Mouse (Mus musculus) hindbrain, embryonic 10.5 days (tissue): ENCODE results near the gene Parp1. TPM values are rescaled to one million over a fixed set of nuclear protein-coding genes. Genes with fewer than 3 reads are reported as not detected.

Experiments
- DNase-seq: peaks from one replicate; pipeline ENCODE4 v3.0.0-alpha.2; 2017; ENCODE audit warnings: low spot score
- H3K27ac ChIP-seq: fragments of 300-500 bp; sonication (generic); 2 replicates; pipeline ENCODE4 v1.5.1; 2016; ENCODE audit warnings: mild to moderate bottlenecking, moderate library complexity
- H3K27me3 ChIP-seq: fragments of 300-500 bp; sonication (generic); 2 replicates; pipeline ENCODE4 v1.6.1; 2016; ENCODE audit warnings: mild to moderate bottlenecking; ENCODE audit not compliant: poor library complexity, insufficient read depth, severe bottlenecking
- H3K36me3 ChIP-seq: fragments of 300-500 bp; sonication (generic); 2 replicates; pipeline ENCODE4 v1.6.1; 2016; ENCODE audit warnings: mild to moderate bottlenecking, moderate library complexity
- H3K4me1 ChIP-seq: fragments of 300-500 bp; sonication (generic); replicated peaks from 2 replicates; pipeline ENCODE4 v1.6.1; 2016; ENCODE audit warnings: mild to moderate bottlenecking
- H3K4me3 ChIP-seq: fragments of 300-500 bp; sonication (generic); 2 replicates; pipeline ENCODE4 v1.5.1; 2016; ENCODE audit warnings: mild to moderate bottlenecking, moderate library complexity
- H3K9me3 ChIP-seq: fragments of 300-500 bp; sonication (generic); 2 replicates; pipeline ENCODE4 v1.6.1; 2016; ENCODE audit warnings: mild to moderate bottlenecking, moderate library complexity
- WGBS: fragments of 180-500 bp; shearing (Covaris S2); methylation state at CpG from one replicate; pipeline ENCODE4 v1.1.7; 2016; 5-methylcytosine and 5-hydroxymethylcytosine counted together
- polyA plus RNA-seq: library from polyadenylated mRNA; unstranded; fragments of >200 nt; fragmentation: Nextera tagmentation; extraction: Ambion mirVana; gene quantifications from 2 replicates; pipeline ENCODE4 v1.2.1, GENCODE M21; 2016

Parp1 gene
- polyA plus RNA-seq, 1 experiment from 2014 or later = 232 TPM

DNA sequence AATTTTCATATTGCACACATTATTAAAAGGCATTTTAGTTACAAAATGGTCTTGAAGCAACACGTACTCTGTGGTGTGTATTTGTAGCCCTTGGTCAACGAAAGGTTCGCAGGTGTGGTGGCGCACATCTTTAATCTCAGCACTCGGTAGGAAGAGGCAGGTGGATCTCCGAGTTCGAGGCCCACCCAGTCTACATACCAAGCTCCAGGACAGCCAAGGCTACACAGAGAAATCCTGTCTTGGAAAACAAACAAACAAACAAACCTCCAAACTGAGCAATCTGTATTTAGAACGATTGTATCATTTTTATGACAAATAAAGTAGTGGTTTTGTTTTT lies 73.5 kb downstream of the Parp1 start:
- peaks cover 32% of the 10 kb centered on the region for H3K4me1 ChIP-seq
- peak overlapping the region; percentile 100 for H3K27ac ChIP-seq
- no peaks in the 10 kb centered on the region for H3K9me3 ChIP-seq
- 82% methylated on average over 8 of the region's 8 CpGs for WGBS
- peak overlapping the region; percentile 97 for H3K4me3 ChIP-seq
- DNase-seq = no peak
- H3K36me3 ChIP-seq = peaks cover 13% of the 10 kb centered on the region; the same call in 1 of the 2 replicates
- no peaks in the 10 kb centered on the region for H3K27me3 ChIP-seq

Other genes with a start within 250 kb of the Parp1 start
- 3.7 and 4.2 TPM in 2 replicates for gene Itpkb, start 238.4 kb upstream of the Parp1 start, polyA plus RNA-seq
- gene Stum, start 85.4 kb upstream of the Parp1 start, polyA plus RNA-seq = 3.1 and 8.2 TPM in 2 replicates
- gene Lin9, start 72.2 kb downstream of the Parp1 start, polyA plus RNA-seq = 20.5 and 21.9 TPM in 2 replicates
- gene Mixl1, start 128.1 kb downstream of the Parp1 start, polyA plus RNA-seq = 0.14 TPM in 1 of 2 replicates, not detected in the other
- 15.1 and 16.5 TPM in 2 replicates for gene Acbd3, start 157.1 kb downstream of the Parp1 start, polyA plus RNA-seq
- gene H3f3a, start 245.0 kb downstream of the Parp1 start, polyA plus RNA-seq = 2,706 and 3,181 TPM in 2 replicates